ENCODE assay signal across 23 mouse cellular contexts in genomic region chr15:21566314-21567051, GRCm38 (mm10).
"Had no signal": no experiment of that assay in that cellular context is flagged by ENCODE, and none has a peak within 500 bp of the region (broad histone marks: within the 10 kb centered on the region; RNA-seq: fewer than 3 reads in every experiment).

No protein-coding gene starts in this region.

- H3K27ac ChIP-seq: heart, adult 2 months; heart, embryonic 13.5 days; heart, embryonic 15.5 days; hindbrain, embryonic 13.5 days; hindbrain, embryonic 15.5 days; hindbrain, postnatal 0 days; limb, embryonic 13.5 days; limb, embryonic 15.5 days; liver, embryonic 12.5 days; liver, embryonic 14.5 days had no signal

- H3K27me3 ChIP-seq: heart, embryonic 13.5 days; heart, embryonic 15.5 days; hindbrain, embryonic 13.5 days; hindbrain, embryonic 15.5 days; limb, embryonic 13.5 days; limb, embryonic 15.5 days; liver, embryonic 12.5 days had no signal

- H3K36me3 ChIP-seq: heart, embryonic 13.5 days; heart, embryonic 15.5 days; hindbrain, embryonic 13.5 days; hindbrain, embryonic 15.5 days; limb, embryonic 13.5 days; limb, embryonic 15.5 days; liver, embryonic 12.5 days had no signal

- ATAC-seq: hindbrain, postnatal 0 days; liver, embryonic 12.5 days had no signal

- H3K4me2 ChIP-seq: heart, embryonic 11.5 days; heart, embryonic 13.5 days; heart, embryonic 15.5 days; hindbrain, embryonic 13.5 days; hindbrain, embryonic 15.5 days; limb, embryonic 13.5 days; limb, embryonic 15.5 days; liver, embryonic 12.5 days had no signal

- H3K4me1 ChIP-seq: heart, embryonic 13.5 days; heart, embryonic 15.5 days; hindbrain, embryonic 13.5 days; hindbrain, embryonic 15.5 days; limb, embryonic 13.5 days; limb, embryonic 15.5 days; liver, embryonic 12.5 days had no signal

- H3K4me3 ChIP-seq: heart, adult 2 months; heart, embryonic 13.5 days; heart, embryonic 15.5 days; hindbrain, embryonic 13.5 days; hindbrain, embryonic 15.5 days; limb, embryonic 13.5 days; limb, embryonic 15.5 days; liver, embryonic 12.5 days had no signal

- H3K9ac ChIP-seq: heart, embryonic 13.5 days; heart, embryonic 15.5 days; hindbrain, embryonic 13.5 days; hindbrain, embryonic 15.5 days; limb, embryonic 13.5 days; limb, embryonic 15.5 days; liver, embryonic 12.5 days; liver, embryonic 14.5 days had no signal

- DNase-seq: gastrocnemius, postnatal 14 days; gastrocnemius, postnatal 36 days; heart, adult 11 months; heart, adult 2 months; heart, postnatal 14 days; heart, postnatal 36 days; kidney, adult 11 months; kidney, adult 2 months; kidney, postnatal 14 days; kidney, postnatal 36 days; layer of hippocampus, adult 9-11 months; layer of hippocampus, postnatal 36 days; left cerebral cortex, postnatal 4 days had no signal

- H3K9me3 ChIP-seq: heart, embryonic 13.5 days; heart, embryonic 15.5 days; hindbrain, embryonic 13.5 days; hindbrain, embryonic 15.5 days; limb, embryonic 13.5 days; limb, embryonic 15.5 days; liver, embryonic 12.5 days had no signal
